Mouse (Mus musculus): ENCODE measurements at regions not wholly inside any gene's neighbourhood (a gene's known extent, or its start where the extent isn't known, plus 50 kb on each side); places are given as distances from the start of the nearest gene placed in this dataset.

GRCm38 (mm10) chr12:93462106-93462505, 1613.1 kb upstream of the Sel1l start:
- TF ChIP-seq CTCF (IDR thresholded peaks at IDR 0.05; ENCODE audit: low read depth) (no peak), EP300 (optimal IDR thresholded peaks at IDR 0.05) (no peak)
